Mouse (Mus musculus) embryo, embryonic 10 days (tissue): Measurements from ENCODE around the gene Myo9a.
A peak's percentile ranks its signal among the peaks of the same experiment; 100 is the strongest.
"Not testable (repeated sequence)": the region's sequence is repeated elsewhere in the genome, so short reads cannot be mapped to it uniquely, and the experiment has no call there.

Experiments
- DNase-seq: peaks from one replicate; pipeline ENCODE4 v3.0.0-alpha.2; 2015; ENCODE audit warnings: low spot score

Gene Myo9a

GRCm38 (mm10) chr9:59949511-59949910, 198.8 kb downstream of the Myo9a start:
- DNase-seq: no peak

- DNase-seq: no peak
These were observed 199.3 kb downstream of the Myo9a start for GRCm38 (mm10) chr9:59949981-59950380.

- no peak for DNase-seq
These were observed 200.5 kb downstream of the Myo9a start for GRCm38 (mm10) chr9:59951001-59951750.

- no peak for DNase-seq
These were observed 201.2 kb downstream of the Myo9a start for GRCm38 (mm10) chr9:59951943-59952342.

GRCm38 (mm10) chr9:59952515-59953070, 201.9 kb downstream of the Myo9a start:
- DNase-seq: no peak

GRCm38 (mm10) chr9:59953556-59953955, 202.9 kb downstream of the Myo9a start:
- no peak for DNase-seq

- DNase-seq: no peak
These were observed 204.5 kb downstream of the Myo9a start for GRCm38 (mm10) chr9:59955199-59955598.

- no peak for DNase-seq
These were observed 205.0 kb downstream of the Myo9a start for GRCm38 (mm10) chr9:59955692-59956091.

- no peak for DNase-seq
These were observed 205.8 kb downstream of the Myo9a start for GRCm38 (mm10) chr9:59956496-59956895.

- DNase-seq: not testable (repeated sequence)
These were observed 207.4 kb downstream of the Myo9a start for GRCm38 (mm10) chr9:59958115-59958514.

- peak; percentile 97 for DNase-seq
These were observed 208.6 kb downstream of the Myo9a start for GRCm38 (mm10) chr9:59959276-59959675.

GRCm38 (mm10) chr9:59960559-59960958, 209.9 kb downstream of the Myo9a start, which contains the start of gene Nr2e3:
TSS of gene Nr2e3 (minus strand) at chr9:59960659.
- no peak for DNase-seq

GRCm38 (mm10) chr9:59961201-59961955, 210.7 kb downstream of the Myo9a start:
- DNase-seq: no peak

- DNase-seq: no peak
These were observed 213.7 kb downstream of the Myo9a start for GRCm38 (mm10) chr9:59964367-59964766.

GRCm38 (mm10) chr9:59965046-59965445, 214.3 kb downstream of the Myo9a start:
- DNase-seq: no peak

GRCm38 (mm10) chr9:59969383-59969782, 218.7 kb downstream of the Myo9a start:
- peak; percentile 82 for DNase-seq

- DNase-seq: no peak
These were observed 220.6 kb downstream of the Myo9a start for GRCm38 (mm10) chr9:59971263-59971662.
